Mouse (Mus musculus): Measurements from ENCODE around the gene P3h4. TPM values are rescaled to one million over a fixed set of nuclear protein-coding genes. Genes with fewer than 3 reads are reported as not detected.
"Not testable (repeated sequence)": the region's sequence is repeated elsewhere in the genome, so short reads cannot be mapped to it uniquely, and the experiment has no call there.

The P3h4 gene
- polyA plus RNA-seq, 1 experiment from 2014 or later, result 24.6 TPM

- Histone ChIP-seq H3K27me3 (no peaks in the 10 kb centered on the region), H3K4me1 (replicated peaks) (no peaks in the 10 kb centered on the region), H3K9ac (no peak overlapping the region), H3K4me2 (no peak overlapping the region), H3K9me3 (no peaks in the 10 kb centered on the region), H3K27ac (replicated peaks) (no peak overlapping the region), H3K36me3 (peaks cover 43% of the 10 kb centered on the region), H3K4me3 (no peak overlapping the region)
- WGBS, result 80% methylated on average over 8 of the region's 8 CpGs
- ATAC-seq (ENCODE audit: low read depth), result no peak
Measured at GRCm38 (mm10) chr11:100369822-100370221, 44.8 kb downstream of the P3h4 start.

DNA sequence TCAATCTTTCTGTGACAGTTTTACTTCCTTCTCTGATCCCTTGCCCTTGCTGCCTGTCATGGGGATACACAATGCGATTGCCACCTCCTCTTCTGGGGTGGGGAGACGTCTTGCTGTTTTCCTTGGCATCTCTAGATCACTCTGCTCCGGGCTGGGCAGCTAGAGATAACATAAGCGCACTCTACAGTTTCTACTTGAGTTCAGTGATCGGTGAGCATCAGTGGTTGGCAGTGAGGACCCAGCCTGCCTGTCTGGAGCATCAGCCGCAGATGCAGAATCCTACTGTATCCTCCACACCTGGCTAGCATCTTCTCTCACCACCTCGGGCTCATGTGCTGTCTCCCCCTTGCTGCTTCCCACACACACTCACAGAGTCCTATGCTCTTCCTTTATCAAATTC is 45.5 kb downstream of the P3h4 start:
- Histone ChIP-seq H3K36me3 (peaks cover 39% of the 10 kb centered on the region), H3K4me1 (replicated peaks) (no peaks in the 10 kb centered on the region), H3K9ac (no peak overlapping the region), H3K4me3 (no peak overlapping the region), H3K4me2 (no peak overlapping the region), H3K9me3 (no peaks in the 10 kb centered on the region), H3K27ac (replicated peaks) (0 out of 2 replicates have a peak overlapping the region, but pooled peaks have one; percentile 4), H3K27me3 (no peaks in the 10 kb centered on the region)
- ATAC-seq (ENCODE audit: low read depth), result no peak
- 64% methylated on average over 7 of the region's 7 CpGs for WGBS

DNA sequence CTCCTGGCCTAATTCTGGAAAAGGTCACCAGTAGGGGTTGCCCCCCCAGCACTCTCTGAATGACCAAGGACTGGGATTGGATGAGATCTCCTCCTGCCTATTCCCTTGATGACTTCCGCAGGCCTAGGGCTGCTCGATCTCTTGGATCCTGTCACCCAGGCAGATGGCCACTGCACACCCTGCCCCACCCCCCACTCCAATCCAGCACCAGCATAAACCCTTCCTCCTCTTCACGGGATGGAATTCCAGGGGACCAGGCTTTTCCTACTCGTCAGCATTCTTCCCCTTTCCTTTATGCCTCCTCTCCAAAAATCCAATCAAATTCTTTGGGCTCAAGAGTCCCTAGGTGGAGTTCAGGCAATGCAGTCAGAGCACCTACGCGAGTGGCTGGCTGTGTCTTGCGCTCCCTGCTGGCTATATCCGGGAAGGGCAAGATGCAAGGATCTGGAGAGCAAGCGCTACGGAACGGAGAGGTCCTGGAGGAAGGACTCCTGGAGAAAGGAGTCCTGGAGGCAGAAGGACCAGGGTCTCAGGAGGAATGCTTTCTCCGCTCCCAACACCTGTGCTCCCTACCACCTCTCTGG is 51.6 kb downstream of the P3h4 start:
- H3K9ac ChIP-seq, result no peak overlapping the region
- H3K9me3 ChIP-seq, result no peaks in the 10 kb centered on the region
- H3K4me2 ChIP-seq, result no peak overlapping the region
- H3K4me3 ChIP-seq, result no peak overlapping the region
- peaks cover 24% of the 10 kb centered on the region for H3K27me3 ChIP-seq
- no peak overlapping the region for H3K27ac ChIP-seq (replicated peaks)
- WGBS, result 20% methylated on average over 12 of the region's 12 CpGs
- peak; percentile 37 for ATAC-seq (ENCODE audit: low read depth)
- no peaks in the 10 kb centered on the region for H3K36me3 ChIP-seq
- H3K4me1 ChIP-seq (replicated peaks), result peaks cover 11% of the 10 kb centered on the region

- Histone ChIP-seq H3K4me1 (replicated peaks) (peaks cover 11% of the 10 kb centered on the region), H3K27me3 (peaks cover 29% of the 10 kb centered on the region), H3K27ac (replicated peaks) (no peak overlapping the region), H3K36me3 (no peaks in the 10 kb centered on the region), H3K4me2 (no peak overlapping the region), H3K9me3 (no peaks in the 10 kb centered on the region), H3K4me3 (no peak overlapping the region), H3K9ac (no peak overlapping the region)
- WGBS, result 15% methylated on average over 8 of the region's 8 CpGs
- peak; percentile 80 for ATAC-seq (ENCODE audit: low read depth)
Measured at GRCm38 (mm10) chr11:100362209-100362978, 52.2 kb downstream of the P3h4 start.

GRCm38 (mm10) chr11:100361059-100361458 is 53.6 kb downstream of the P3h4 start:
- ATAC-seq (ENCODE audit: low read depth); H3K9me3 ChIP-seq; H3K4me2 ChIP-seq; H3K9ac ChIP-seq; H3K27ac ChIP-seq (replicated peaks); H3K4me3 ChIP-seq; H3K36me3 ChIP-seq: not testable (repeated sequence)
- Histone ChIP-seq H3K4me1 (replicated peaks) (peaks cover 18% of the 10 kb centered on the region), H3K27me3 (peaks cover 40% of the 10 kb centered on the region)
- no CpG with 5 or more reads among the region's 13 CpGs for WGBS

DNA sequence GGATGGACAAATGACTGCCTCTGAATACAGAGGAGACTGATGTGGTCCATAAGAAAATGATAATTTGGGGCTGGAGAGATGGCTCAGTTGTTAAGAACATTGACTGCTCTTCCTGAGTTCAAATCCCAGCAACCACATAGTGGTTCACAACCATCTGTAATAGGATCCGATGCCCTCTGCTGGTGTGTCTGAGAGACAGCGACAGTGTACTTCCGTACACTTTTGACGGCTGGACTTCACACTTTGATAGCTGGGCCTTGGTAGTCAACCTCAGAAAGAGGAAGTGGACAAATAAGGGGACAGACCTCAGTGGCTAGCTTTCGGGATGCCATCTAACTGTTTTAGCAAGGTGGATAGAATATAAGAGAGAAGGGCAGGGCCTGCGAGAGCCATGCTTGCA is 54.5 kb downstream of the P3h4 start:
- peaks cover 40% of the 10 kb centered on the region for H3K27me3 ChIP-seq
- peaks cover 23% of the 10 kb centered on the region for H3K4me1 ChIP-seq (replicated peaks)
- no peaks in the 10 kb centered on the region for H3K9me3 ChIP-seq
- H3K9ac ChIP-seq, result no peak overlapping the region
- no peak overlapping the region for H3K4me2 ChIP-seq
- no peak overlapping the region for H3K27ac ChIP-seq (replicated peaks)
- no peak overlapping the region for H3K4me3 ChIP-seq
- WGBS, result 79% methylated on average over 6 of the region's 6 CpGs
- ATAC-seq (ENCODE audit: low read depth), result no peak
- no peaks in the 10 kb centered on the region for H3K36me3 ChIP-seq

Small RNA genes within 50 kb of the gene (microRNA-seq; reads per million reads assigned to microRNA genes)
- gene Gm27374, result not detected

Other genes starting within 250 kb of the P3h4 start
- not detected in 2 replicates for gene Krt9, start 221.6 kb downstream of the P3h4 start, polyA plus RNA-seq (2015; fragmentation: Nextera tagmentation; extraction: Ambion mirVana)
- 1.6 and 7.2 TPM in 2 replicates for gene Krt14, start 207.3 kb downstream of the P3h4 start, polyA plus RNA-seq (2015; fragmentation: Nextera tagmentation; extraction: Ambion mirVana)
- gene Krt16, start 165.9 kb downstream of the P3h4 start, polyA plus RNA-seq (2015; fragmentation: Nextera tagmentation; extraction: Ambion mirVana), result not detected in 2 replicates
- gene Krt17, start 153.8 kb downstream of the P3h4 start, polyA plus RNA-seq (2015; fragmentation: Nextera tagmentation; extraction: Ambion mirVana), result 0.73 and 1.4 TPM in 2 replicates
- gene Krt42, start 145.0 kb downstream of the P3h4 start, polyA plus RNA-seq (2015; fragmentation: Nextera tagmentation; extraction: Ambion mirVana), result not detected in 2 replicates
- 1,277 and 1,563 TPM in 2 replicates for gene Eif1, start 95.0 kb downstream of the P3h4 start, polyA plus RNA-seq (2015; fragmentation: Nextera tagmentation; extraction: Ambion mirVana)
- gene Gast, start 80.4 kb downstream of the P3h4 start, polyA plus RNA-seq (2015; fragmentation: Nextera tagmentation; extraction: Ambion mirVana), result 0.76 TPM in 1 of 2 replicates, not detected in the other
- gene Hap1, start 58.7 kb downstream of the P3h4 start, polyA plus RNA-seq (2015; fragmentation: Nextera tagmentation; extraction: Ambion mirVana), result 62.7 and 67.4 TPM in 2 replicates
- gene Jup, start 17.1 kb downstream of the P3h4 start, polyA plus RNA-seq (2015; fragmentation: Nextera tagmentation; extraction: Ambion mirVana), result 91.6 and 94.4 TPM in 2 replicates
- 33.5 and 37.0 TPM in 2 replicates for gene Fkbp10, start 861 bp upstream of the P3h4 start, polyA plus RNA-seq (2015; fragmentation: Nextera tagmentation; extraction: Ambion mirVana)
- 99.8 and 110 TPM in 2 replicates for gene Nt5c3b, start 27.0 kb upstream of the P3h4 start, polyA plus RNA-seq (2015; fragmentation: Nextera tagmentation; extraction: Ambion mirVana)
- 0.65 and 0.75 TPM in 2 replicates for gene Klhl10, start 27.1 kb upstream of the P3h4 start, polyA plus RNA-seq (2015; fragmentation: Nextera tagmentation; extraction: Ambion mirVana)
- gene Klhl11, start 57.9 kb upstream of the P3h4 start, polyA plus RNA-seq (2015; fragmentation: Nextera tagmentation; extraction: Ambion mirVana), result 10.2 and 12.1 TPM in 2 replicates
- 267 and 279 TPM in 2 replicates for gene Acly, start 113.2 kb upstream of the P3h4 start, polyA plus RNA-seq (2015; fragmentation: Nextera tagmentation; extraction: Ambion mirVana)
- 2.4 and 2.7 TPM in 2 replicates for gene Ttc25, start 130.8 kb upstream of the P3h4 start, polyA plus RNA-seq (2015; fragmentation: Nextera tagmentation; extraction: Ambion mirVana)
- gene Cnp, start 160.1 kb upstream of the P3h4 start, polyA plus RNA-seq (2015; fragmentation: Nextera tagmentation; extraction: Ambion mirVana), result 46.0 and 53.2 TPM in 2 replicates
- 109 and 112 TPM in 2 replicates for gene Nkiras2, start 204.4 kb upstream of the P3h4 start, polyA plus RNA-seq (2015; fragmentation: Nextera tagmentation; extraction: Ambion mirVana)
- 304 and 317 TPM in 2 replicates for gene Dnajc7, start 205.3 kb upstream of the P3h4 start, polyA plus RNA-seq (2015; fragmentation: Nextera tagmentation; extraction: Ambion mirVana)

Data from neural tube, embryonic 13.5 days (tissue).